Mouse (Mus musculus) kidney, postnatal 0 days (tissue): ENCODE results near the gene Uba6. TPM values are rescaled to one million over a fixed set of nuclear protein-coding genes. Genes with fewer than 3 reads are reported as not detected.

ENCODE experiments used
- ATAC-seq: fragments of 200-750 bp; cut with Nextera tagmentation; replicated peaks from 2 replicates; pipeline ENCODE4 v1.8.0; 2017; ENCODE audit warnings: low read depth, moderate number of reproducible peaks, moderate TSS enrichment, moderate library complexity; ENCODE audit not compliant: low FRiP score
- DNase-seq: peaks from one replicate; pipeline ENCODE4 v3.0.0-alpha.2; 2016; ENCODE audit warnings: low spot score
- H3K27ac ChIP-seq: fragments of 300-500 bp; sonication (generic); 2 replicates; pipeline ENCODE4 v1.5.1; 2014; ENCODE audit warnings: mild to moderate bottlenecking
- H3K27me3 ChIP-seq: fragments of 300-500 bp; sonication (generic); 2 replicates; pipeline ENCODE4 v1.6.1; 2014; ENCODE audit warnings: low read length, mixed read lengths; ENCODE audit not compliant: insufficient read depth
- H3K36me3 ChIP-seq: fragments of 300-500 bp; sonication (generic); 2 replicates; pipeline ENCODE4 v1.6.1; 2014; ENCODE audit warnings: low read length, mixed read lengths; ENCODE audit not compliant: insufficient read depth
- H3K4me1 ChIP-seq: fragments of 300-500 bp; sonication (generic); replicated peaks from 2 replicates; pipeline ENCODE4 v1.6.1; 2014; ENCODE audit warnings: antibody characterized with exemption, low read length, mixed read lengths; ENCODE audit not compliant: insufficient read depth
- H3K4me2 ChIP-seq: fragments of 300-500 bp; sonication (generic); 2 replicates; pipeline ENCODE4 v1.6.1; 2014; ENCODE audit warnings: mild to moderate bottlenecking, low read length, moderate library complexity, mixed read lengths
- H3K4me3 ChIP-seq: fragments of 300-500 bp; sonication (generic); replicated peaks from 2 replicates; pipeline ENCODE4 v1.5.1; 2014; ENCODE audit warnings: low read depth, low read length
- H3K9ac ChIP-seq: fragments of 300-500 bp; sonication (generic); 2 replicates; pipeline ENCODE4 v1.6.1; 2014; ENCODE audit warnings: low read depth, low read length
- H3K9me3 ChIP-seq: fragments of 300-500 bp; sonication (generic); replicated peaks from 2 replicates; pipeline ENCODE4 v1.6.1; 2016; ENCODE audit warnings: low read length, inconsistent platforms, mixed read lengths
- CTCF ChIP-seq: IDR thresholded peaks from 2 replicates; pipeline ENCODE4 v1.5.1; 2016; ENCODE audit warnings: antibody characterized with exemption, low read depth, mild to moderate bottlenecking, moderate library complexity
- WGBS: fragments of 180-500 bp; shearing (Covaris S2); extraction: QIAGEN DNeasy Blood & Tissue Kit; methylation state at CpG from one replicate; pipeline ENCODE4 v1.1.7; 2014; 5-methylcytosine and 5-hydroxymethylcytosine counted together
- polyA plus RNA-seq: library from polyadenylated mRNA; unstranded; fragments of >200 nt; fragmentation: Nextera tagmentation; extraction: Ambion mirVana; gene quantifications from 2 replicates; pipeline ENCODE4 v1.2.1, GENCODE M21; 2015

Gene Uba6
- polyA plus RNA-seq, 1 experiment from 2014 or later = 8.3 TPM

- TF ChIP-seq CTCF = no peak
- Histone ChIP-seq H3K27me3 (no peaks in the 10 kb centered on the region), H3K4me1 (no peaks in the 10 kb centered on the region), H3K4me2 (no peak overlapping the region), H3K4me3 (no peak overlapping the region), H3K9ac (no peak overlapping the region), H3K9me3 (no peaks in the 10 kb centered on the region), H3K36me3 (peaks cover 9% of the 10 kb centered on the region; the same call in 1 of the 2 replicates), H3K27ac (no peak overlapping the region)
- ATAC-seq (no peak), DNase-seq (no peak)
- WGBS = 90% methylated on average over 1 of the region's 1 CpGs
Measured at GRCm38 (mm10) chr5:86111074-86111473, 61.5 kb downstream of the Uba6 start.

GRCm38 (mm10) chr5:86106610-86107009, 66.0 kb downstream of the Uba6 start:
- no peaks in the 10 kb centered on the region for H3K4me1 ChIP-seq

GRCm38 (mm10) chr5:86102176-86102575, 70.4 kb downstream of the Uba6 start:
- H3K27ac ChIP-seq = no peak overlapping the region
- H3K4me1 ChIP-seq = no peaks in the 10 kb centered on the region
- DNase-seq (no peak), ATAC-seq (no peak)
- H3K36me3 ChIP-seq = peaks cover 2% of the 10 kb centered on the region; the same call in 1 of the 2 replicates
- H3K9ac ChIP-seq = no peak overlapping the region
- H3K27me3 ChIP-seq = no peaks in the 10 kb centered on the region
- no peak overlapping the region for H3K4me2 ChIP-seq
- 98% methylated on average over 2 of the region's 2 CpGs for whole genome bisulfite sequencing
- no peak overlapping the region for H3K4me3 ChIP-seq
- no peaks in the 10 kb centered on the region for H3K9me3 ChIP-seq
- TF ChIP-seq CTCF = no peak

More at GRCm38 (mm10) chr5:86106610-86107009, 66.0 kb downstream of the Uba6 start:
- Histone ChIP-seq H3K9ac (no peak overlapping the region), H3K9me3 (no peaks in the 10 kb centered on the region), H3K4me2 (no peak overlapping the region), H3K36me3 (peaks cover 2% of the 10 kb centered on the region; the same call in 1 of the 2 replicates), H3K27me3 (no peaks in the 10 kb centered on the region), H3K4me3 (no peak overlapping the region), H3K27ac (no peak overlapping the region)
- TF ChIP-seq CTCF = no peak
- DNase-seq = no peak
- ATAC-seq = no peak
- 69% methylated on average over 2 of the region's 2 CpGs for WGBS

- no peak for DNase-seq
Measured at GRCm38 (mm10) chr5:86100621-86101020, 72.0 kb downstream of the Uba6 start.

GRCm38 (mm10) chr5:86098988-86099387, 73.6 kb downstream of the Uba6 start:
- Histone ChIP-seq H3K27ac (no peak overlapping the region), H3K27me3 (no peaks in the 10 kb centered on the region), H3K4me2 (no peak overlapping the region), H3K4me1 (no peaks in the 10 kb centered on the region), H3K9me3 (no peaks in the 10 kb centered on the region), H3K9ac (no peak overlapping the region), H3K4me3 (no peak overlapping the region), H3K36me3 (no peaks in the 10 kb centered on the region)
- TF ChIP-seq CTCF = no peak
- ATAC-seq = no peak
- WGBS = 80% methylated on average over 3 of the region's 3 CpGs
- DNase-seq = no peak

More at GRCm38 (mm10) chr5:86100621-86101020, 72.0 kb downstream of the Uba6 start:
- WGBS = 80% methylated on average over 3 of the region's 3 CpGs
- H3K4me1 ChIP-seq = no peaks in the 10 kb centered on the region
- TF ChIP-seq CTCF = no peak
- no peaks in the 10 kb centered on the region for H3K27me3 ChIP-seq
- no peak for ATAC-seq
- H3K4me2 ChIP-seq = no peak overlapping the region
- no peaks in the 10 kb centered on the region for H3K36me3 ChIP-seq
- H3K4me3 ChIP-seq = no peak overlapping the region
- H3K27ac ChIP-seq = no peak overlapping the region
- no peak overlapping the region for H3K9ac ChIP-seq
- H3K9me3 ChIP-seq = no peaks in the 10 kb centered on the region

- Histone ChIP-seq H3K4me1 (no peaks in the 10 kb centered on the region), H3K4me2 (no peak overlapping the region), H3K9ac (no peak overlapping the region), H3K9me3 (no peaks in the 10 kb centered on the region), H3K27me3 (no peaks in the 10 kb centered on the region), H3K27ac (no peak overlapping the region), H3K4me3 (no peak overlapping the region), H3K36me3 (no peaks in the 10 kb centered on the region)
- no peak for ATAC-seq
- DNase-seq = no peak
- TF ChIP-seq CTCF = no peak
- 89% methylated on average over 9 of the region's 9 CpGs for WGBS
Measured at GRCm38 (mm10) chr5:86094754-86095153, 77.8 kb downstream of the Uba6 start.

- H3K4me3 ChIP-seq = no peak overlapping the region
- H3K27me3 ChIP-seq = no peaks in the 10 kb centered on the region
- DNase-seq (no peak), ATAC-seq (no peak)
- WGBS = 76% methylated on average over 6 of the region's 6 CpGs
- H3K9me3 ChIP-seq = no peaks in the 10 kb centered on the region
- H3K4me2 ChIP-seq = no peak overlapping the region
- H3K9ac ChIP-seq = no peak overlapping the region
- no peaks in the 10 kb centered on the region for H3K4me1 ChIP-seq
- no peak overlapping the region for H3K27ac ChIP-seq
- no peak for TF ChIP-seq CTCF
- no peaks in the 10 kb centered on the region for H3K36me3 ChIP-seq
Measured at GRCm38 (mm10) chr5:86086751-86087150, 85.9 kb downstream of the Uba6 start.
